Mouse (Mus musculus) 416B (cell line): Measurements from ENCODE around the gene Ffar2.
"Not testable (repeated sequence)": the region's sequence is repeated elsewhere in the genome, so short reads cannot be mapped to it uniquely, and the experiment has no call there.

ENCODE experiments used
- DNase-seq: peaks from one replicate; pipeline ENCODE4 v3.0.0; 2011; ENCODE audit warnings: low read depth

Gene Ffar2

GRCm38 (mm10) chr7:30823675-30824074, at the start of gene Ffar2:
TSS of gene Ffar2 (minus strand) at chr7:30823775.
- no peak for DNase-seq

- peak; percentile 78 for DNase-seq
These were observed 49.5 kb upstream of the Ffar2 start for GRCm38 (mm10) chr7:30873083-30873482.

- DNase-seq, result no peak
These were observed 39.8 kb upstream of the Ffar2 start for GRCm38 (mm10) chr7:30863386-30863785.

GRCm38 (mm10) chr7:30861464-30861863, 37.9 kb upstream of the Ffar2 start, which contains the start of gene Ffar1:
TSS of gene Ffar1 (minus strand) at chr7:30861564.
- DNase-seq, result no peak

- peak; percentile 85 for DNase-seq
These were observed 36.2 kb upstream of the Ffar2 start for GRCm38 (mm10) chr7:30859635-30860402.

- peak; percentile 92 for DNase-seq
These were observed 35.7 kb upstream of the Ffar2 start for GRCm38 (mm10) chr7:30859290-30859634.

GRCm38 (mm10) chr7:30857746-30858145, 34.2 kb upstream of the Ffar2 start:
- peak; percentile 56 for DNase-seq

GRCm38 (mm10) chr7:30856078-30856477, 32.5 kb upstream of the Ffar2 start, which contains the start of gene Ffar3:
TSS of gene Ffar3 (minus strand) at chr7:30856178.
- no peak for DNase-seq

- DNase-seq, result no peak
These were observed 27.8 kb upstream of the Ffar2 start for GRCm38 (mm10) chr7:30851421-30851820.

GRCm38 (mm10) chr7:30847934-30848333, 24.4 kb upstream of the Ffar2 start:
- peak; percentile 69 for DNase-seq

- peak; percentile 85 for DNase-seq
These were observed 23.8 kb upstream of the Ffar2 start for GRCm38 (mm10) chr7:30847386-30847785.

- peak; percentile 91 for DNase-seq
These were observed 23.0 kb upstream of the Ffar2 start for GRCm38 (mm10) chr7:30846505-30847053.

- no peak for DNase-seq
These were observed 21.2 kb upstream of the Ffar2 start for GRCm38 (mm10) chr7:30844676-30845297.

- DNase-seq, result peak; percentile 96
These were observed 18.5 kb upstream of the Ffar2 start for GRCm38 (mm10) chr7:30842092-30842491.

GRCm38 (mm10) chr7:30841379-30841778, 17.8 kb upstream of the Ffar2 start:
- no peak for DNase-seq

GRCm38 (mm10) chr7:30840306-30840705, 16.7 kb upstream of the Ffar2 start:
- DNase-seq, result no peak

GRCm38 (mm10) chr7:30837277-30837676, 13.7 kb upstream of the Ffar2 start:
- peak; percentile 54 for DNase-seq

GRCm38 (mm10) chr7:30832684-30833083, 9.1 kb upstream of the Ffar2 start:
- DNase-seq, result not testable (repeated sequence)

GRCm38 (mm10) chr7:30832261-30832660, 8.7 kb upstream of the Ffar2 start:
- DNase-seq, result no peak

GRCm38 (mm10) chr7:30829428-30829827, 5.9 kb upstream of the Ffar2 start:
- no peak for DNase-seq

GRCm38 (mm10) chr7:30828871-30829270, 5.3 kb upstream of the Ffar2 start:
- DNase-seq, result not testable (repeated sequence)

- DNase-seq, result no peak
These were observed 3.1 kb upstream of the Ffar2 start for GRCm38 (mm10) chr7:30826660-30827059.

- DNase-seq, result no peak
These were observed 731 bp upstream of the Ffar2 start for GRCm38 (mm10) chr7:30824306-30824705.
